Mouse (Mus musculus): ENCODE results near the gene Arvcf. TPM values are rescaled to one million over a fixed set of nuclear protein-coding genes. Genes with fewer than 3 reads are reported as not detected.

Arvcf gene
- polyA plus RNA-seq, 1 experiment from 2014 or later, result 13.8 TPM

DNA sequence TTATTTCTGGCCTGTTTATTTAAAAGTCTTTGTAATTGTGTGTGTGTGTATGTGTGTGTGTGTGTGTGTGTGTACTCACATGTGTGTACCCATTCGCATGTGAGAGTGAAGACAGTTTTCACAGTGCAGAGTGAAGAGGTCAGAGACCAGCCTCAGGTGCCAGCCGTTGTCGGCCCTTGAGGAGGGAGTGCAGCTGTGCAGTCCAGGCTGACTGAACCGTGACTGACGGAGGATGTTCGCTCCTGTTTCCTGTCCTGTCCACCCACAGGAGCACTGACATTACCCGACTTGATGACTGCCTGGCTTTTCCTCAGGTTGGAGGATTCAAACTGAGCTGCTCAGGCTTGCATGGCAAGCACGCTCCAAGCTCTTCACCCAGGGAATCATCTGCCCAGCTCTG is 15.0 kb downstream of the Arvcf start:
- whole genome bisulfite sequencing, result 82% methylated on average over 8 of the region's 8 CpGs
- Histone ChIP-seq H3K36me3 (ENCODE audit: control insufficient read depth, insufficient read depth, low read length) (no peaks in the 10 kb centered on the region), H3K4me1 (replicated peaks; ENCODE audit: control insufficient read depth, insufficient read depth, low read length) (no peaks in the 10 kb centered on the region), H3K9ac (ENCODE audit: low read depth, low read length) (no peak overlapping the region), H3K9me3 (ENCODE audit: control insufficient read depth, low read length) (no peaks in the 10 kb centered on the region), H3K4me2 (no peak overlapping the region), H3K27ac (ENCODE audit: low read depth, low read length) (no peak overlapping the region), H3K4me3 (ENCODE audit: low read depth, low read length) (no peak overlapping the region), H3K27me3 (replicated peaks; ENCODE audit: control insufficient read depth, insufficient read depth, low read length) (no peaks in the 10 kb centered on the region)
- ATAC-seq (replicated peaks; ENCODE audit: low FRiP score), result no peak
- DNase-seq (ENCODE audit: low spot score), result no peak

DNA sequence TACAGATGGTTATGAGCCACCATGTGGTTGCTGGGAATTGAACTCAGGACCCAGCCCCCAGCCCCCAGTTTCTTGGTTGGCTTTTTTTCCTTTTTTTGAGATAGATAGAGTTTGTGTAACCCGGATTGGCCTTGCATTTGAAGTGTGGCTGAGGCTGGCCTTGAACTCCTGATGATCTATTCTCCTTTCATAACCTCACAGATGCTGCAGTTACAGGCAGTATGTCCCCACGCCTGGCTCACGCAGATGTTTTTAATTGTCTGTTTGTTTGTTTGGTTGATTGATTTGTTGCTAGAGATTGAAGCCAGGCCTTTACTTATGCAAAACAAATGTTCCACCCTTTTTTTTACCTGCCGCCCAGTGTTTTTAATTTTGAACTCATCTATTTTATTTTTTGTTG is 18.9 kb downstream of the Arvcf start:
- 85% methylated on average over 4 of the region's 4 CpGs for WGBS
- Histone ChIP-seq H3K4me1 (replicated peaks; ENCODE audit: control insufficient read depth, insufficient read depth, low read length) (peaks cover 8% of the 10 kb centered on the region), H3K9ac (ENCODE audit: low read depth, low read length) (no peak overlapping the region), H3K27ac (ENCODE audit: low read depth, low read length) (no peak overlapping the region), H3K9me3 (ENCODE audit: control insufficient read depth, low read length) (no peaks in the 10 kb centered on the region), H3K4me2 (no peak overlapping the region), H3K27me3 (replicated peaks; ENCODE audit: control insufficient read depth, insufficient read depth, low read length) (no peaks in the 10 kb centered on the region), H3K36me3 (ENCODE audit: control insufficient read depth, insufficient read depth, low read length) (no peaks in the 10 kb centered on the region), H3K4me3 (ENCODE audit: low read depth, low read length) (no peak overlapping the region)
- ATAC-seq (replicated peaks; ENCODE audit: low FRiP score) (no peak), DNase-seq (ENCODE audit: low spot score) (no peak)

DNA sequence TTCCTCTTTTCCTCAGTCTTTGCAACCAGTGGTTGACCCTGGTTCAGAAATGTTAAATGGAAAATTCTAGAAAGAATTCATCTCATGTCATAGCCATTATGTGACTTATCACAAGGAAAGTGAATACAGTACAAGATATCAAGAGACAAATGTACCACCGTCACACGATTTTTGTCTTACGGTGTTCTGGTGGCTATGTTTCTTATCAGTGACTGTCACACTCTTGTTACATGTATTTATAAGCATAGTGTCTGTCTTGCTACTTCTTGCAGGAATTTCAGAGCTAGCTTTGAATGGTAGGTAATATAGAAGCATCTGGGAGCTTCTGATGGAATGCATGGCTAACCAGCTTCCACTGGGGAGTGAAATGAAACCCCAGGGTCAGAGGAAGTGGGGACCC is 22.2 kb downstream of the Arvcf start:
- no peak overlapping the region for H3K9ac ChIP-seq (ENCODE audit: low read depth, low read length)
- H3K36me3 ChIP-seq (ENCODE audit: control insufficient read depth, insufficient read depth, low read length), result no peaks in the 10 kb centered on the region
- no peak overlapping the region for H3K4me3 ChIP-seq (ENCODE audit: low read depth, low read length)
- no peaks in the 10 kb centered on the region for H3K27me3 ChIP-seq (replicated peaks; ENCODE audit: control insufficient read depth, insufficient read depth, low read length)
- peak overlapping the region; percentile 6; the same call in 1 of the 2 replicates for H3K4me2 ChIP-seq
- DNase-seq (ENCODE audit: low spot score), result no peak
- peak; percentile 71 for ATAC-seq (replicated peaks; ENCODE audit: low FRiP score)
- H3K27ac ChIP-seq (ENCODE audit: low read depth, low read length), result no peak overlapping the region; the same call in 1 of the 2 replicates
- 54% methylated on average over 3 of the region's 3 CpGs for WGBS
- peaks cover 8% of the 10 kb centered on the region for H3K4me1 ChIP-seq (replicated peaks; ENCODE audit: control insufficient read depth, insufficient read depth, low read length)
- no peaks in the 10 kb centered on the region for H3K9me3 ChIP-seq (ENCODE audit: control insufficient read depth, low read length)

DNA sequence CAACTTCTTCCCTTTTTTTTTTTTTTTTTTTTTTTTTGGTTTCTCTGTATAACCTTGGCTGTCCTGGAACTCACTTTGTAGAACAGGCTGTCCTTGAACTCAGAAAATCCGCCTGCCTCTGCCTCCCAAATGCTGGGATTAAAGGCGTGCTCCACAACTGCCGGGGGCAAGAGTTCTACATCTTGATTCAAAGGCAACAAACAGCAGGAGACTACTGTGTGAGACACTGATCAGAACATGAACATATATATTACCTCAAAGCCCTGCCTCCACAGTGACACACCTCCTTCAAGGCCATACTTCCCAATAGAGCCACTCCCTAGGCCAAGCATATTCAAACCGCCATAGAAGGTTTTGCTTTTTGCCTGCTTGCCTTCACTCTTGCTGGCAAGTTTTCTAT is 25.6 kb downstream of the Arvcf start:
- WGBS, result 84% methylated on average over 4 of the region's 4 CpGs

DNA sequence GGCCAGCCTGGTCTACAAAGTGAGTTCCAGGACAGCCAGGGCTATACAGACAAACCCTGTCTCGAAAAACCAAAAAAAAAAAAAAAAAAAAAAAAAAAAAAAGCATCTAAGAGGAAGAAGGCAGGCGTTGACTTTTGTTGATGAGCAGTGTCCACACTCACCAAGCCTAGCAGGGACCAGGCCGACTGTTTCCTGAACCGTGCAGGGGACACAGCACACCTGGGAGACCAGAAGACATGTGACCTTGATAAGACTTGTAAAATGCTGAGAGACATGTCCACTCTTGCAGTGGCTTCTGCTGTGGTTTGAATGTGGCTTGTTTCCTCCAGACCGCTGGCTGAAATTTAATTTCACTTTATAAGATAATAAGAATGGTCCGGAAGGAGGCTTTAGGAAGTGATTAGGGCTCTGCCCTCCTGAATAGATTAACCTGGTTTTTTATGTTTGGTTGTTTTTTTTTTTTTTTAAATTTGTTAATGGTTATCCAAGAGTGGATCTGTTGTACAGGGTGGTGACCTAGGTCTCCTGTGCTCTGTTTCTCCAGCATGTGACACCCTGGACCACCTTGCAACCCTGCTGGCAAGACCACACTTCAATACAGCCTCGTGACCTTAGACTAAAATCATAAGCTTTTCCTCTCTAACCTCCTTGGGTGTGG is 28.4 kb downstream of the Arvcf start:
- H3K9ac ChIP-seq (ENCODE audit: low read depth, low read length), result no peak overlapping the region
- ATAC-seq (replicated peaks; ENCODE audit: low FRiP score) (0 out of 2 replicates have a peak, but pooled peaks have one; percentile 29), DNase-seq (ENCODE audit: low spot score) (no peak)
- peaks cover 14% of the 10 kb centered on the region for H3K4me1 ChIP-seq (replicated peaks; ENCODE audit: control insufficient read depth, insufficient read depth, low read length)
- no peaks in the 10 kb centered on the region for H3K36me3 ChIP-seq (ENCODE audit: control insufficient read depth, insufficient read depth, low read length)
- H3K4me2 ChIP-seq, result no peak overlapping the region
- 54% methylated on average over 7 of the region's 7 CpGs for WGBS
- no peak overlapping the region for H3K4me3 ChIP-seq (ENCODE audit: low read depth, low read length)
- peak overlapping the region; percentile 28; the same call in 1 of the 2 replicates for H3K27ac ChIP-seq (ENCODE audit: low read depth, low read length)
- no peaks in the 10 kb centered on the region for H3K9me3 ChIP-seq (ENCODE audit: control insufficient read depth, low read length)
- no peaks in the 10 kb centered on the region for H3K27me3 ChIP-seq (replicated peaks; ENCODE audit: control insufficient read depth, insufficient read depth, low read length)

More for the DNA sequence above, 25.6 kb downstream of the Arvcf start:
- Histone ChIP-seq H3K27me3 (replicated peaks; ENCODE audit: control insufficient read depth, insufficient read depth, low read length) (no peaks in the 10 kb centered on the region), H3K9ac (ENCODE audit: low read depth, low read length) (no peak overlapping the region), H3K4me1 (replicated peaks; ENCODE audit: control insufficient read depth, insufficient read depth, low read length) (peaks cover 22% of the 10 kb centered on the region), H3K36me3 (ENCODE audit: control insufficient read depth, insufficient read depth, low read length) (no peaks in the 10 kb centered on the region), H3K9me3 (ENCODE audit: control insufficient read depth, low read length) (no peaks in the 10 kb centered on the region), H3K4me3 (ENCODE audit: low read depth, low read length) (no peak overlapping the region), H3K27ac (ENCODE audit: low read depth, low read length) (no peak overlapping the region), H3K4me2 (no peak overlapping the region)
- ATAC-seq (replicated peaks; ENCODE audit: low FRiP score), result no peak
- no peak for DNase-seq (ENCODE audit: low spot score)

DNA sequence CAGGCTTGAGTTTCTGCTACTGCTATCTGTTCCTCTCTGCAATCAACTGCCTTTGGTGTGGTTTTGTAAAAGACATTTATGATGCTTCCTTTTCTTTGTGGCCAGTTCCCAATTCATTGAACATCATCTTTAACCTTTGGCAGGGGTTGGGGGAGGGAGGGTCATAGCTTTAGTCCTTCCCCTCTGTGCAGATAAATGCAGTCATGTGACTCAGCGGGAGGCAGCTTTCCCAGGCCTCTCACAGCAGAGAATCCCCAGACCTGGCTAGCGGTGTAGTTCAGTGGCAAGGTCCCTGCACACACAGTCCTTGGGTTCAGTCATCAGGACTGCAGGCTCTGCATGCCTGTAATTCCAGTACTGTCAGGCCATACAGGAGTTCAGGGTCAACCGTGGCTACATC is 29.2 kb downstream of the Arvcf start:
- Histone ChIP-seq H3K9me3 (ENCODE audit: control insufficient read depth, low read length) (no peaks in the 10 kb centered on the region), H3K9ac (ENCODE audit: low read depth, low read length) (peak overlapping the region; percentile 45; the same call in 1 of the 2 replicates), H3K4me1 (replicated peaks; ENCODE audit: control insufficient read depth, insufficient read depth, low read length) (peaks cover 14% of the 10 kb centered on the region), H3K27ac (ENCODE audit: low read depth, low read length) (peak overlapping the region; percentile 28; the same call in 1 of the 2 replicates), H3K27me3 (replicated peaks; ENCODE audit: control insufficient read depth, insufficient read depth, low read length) (no peaks in the 10 kb centered on the region), H3K4me3 (ENCODE audit: low read depth, low read length) (no peak overlapping the region), H3K4me2 (no peak overlapping the region), H3K36me3 (ENCODE audit: control insufficient read depth, insufficient read depth, low read length) (no peaks in the 10 kb centered on the region)
- DNase-seq (ENCODE audit: low spot score) (no peak), ATAC-seq (replicated peaks; ENCODE audit: low FRiP score) (peak; percentile 78)
- WGBS, result 19% methylated on average over 3 of the region's 3 CpGs

DNA sequence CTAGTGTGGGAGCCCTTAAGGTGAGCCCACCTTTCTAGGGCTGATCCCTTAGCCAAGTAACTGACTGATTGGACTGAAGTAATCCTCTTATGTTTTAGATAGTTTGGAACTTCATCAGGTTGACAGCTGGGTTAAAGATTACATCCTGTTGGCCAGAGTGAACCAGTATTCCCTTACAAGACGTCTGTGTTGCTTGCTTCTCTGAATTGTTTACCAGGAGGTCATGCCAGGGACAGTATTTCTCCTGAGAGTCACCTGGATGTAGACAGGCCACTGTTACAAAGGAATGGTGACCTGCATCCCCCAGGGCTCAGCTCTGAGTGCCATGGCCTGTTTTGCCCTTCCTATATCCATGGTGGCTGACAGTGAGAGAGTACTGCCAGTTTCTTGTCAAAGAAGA is 30.5 kb downstream of the Arvcf start:
- ATAC-seq (replicated peaks; ENCODE audit: low FRiP score) (no peak), DNase-seq (ENCODE audit: low spot score) (no peak)
- no peak overlapping the region for H3K27ac ChIP-seq (ENCODE audit: low read depth, low read length)
- no peaks in the 10 kb centered on the region for H3K36me3 ChIP-seq (ENCODE audit: control insufficient read depth, insufficient read depth, low read length)
- WGBS, result 41% methylated on average over 1 of the region's 1 CpGs
- peaks cover 16% of the 10 kb centered on the region for H3K4me1 ChIP-seq (replicated peaks; ENCODE audit: control insufficient read depth, insufficient read depth, low read length)
- H3K4me2 ChIP-seq, result no peak overlapping the region
- no peaks in the 10 kb centered on the region for H3K27me3 ChIP-seq (replicated peaks; ENCODE audit: control insufficient read depth, insufficient read depth, low read length)
- H3K4me3 ChIP-seq (ENCODE audit: low read depth, low read length), result no peak overlapping the region
- H3K9ac ChIP-seq (ENCODE audit: low read depth, low read length), result no peak overlapping the region
- H3K9me3 ChIP-seq (ENCODE audit: control insufficient read depth, low read length), result no peaks in the 10 kb centered on the region

DNA sequence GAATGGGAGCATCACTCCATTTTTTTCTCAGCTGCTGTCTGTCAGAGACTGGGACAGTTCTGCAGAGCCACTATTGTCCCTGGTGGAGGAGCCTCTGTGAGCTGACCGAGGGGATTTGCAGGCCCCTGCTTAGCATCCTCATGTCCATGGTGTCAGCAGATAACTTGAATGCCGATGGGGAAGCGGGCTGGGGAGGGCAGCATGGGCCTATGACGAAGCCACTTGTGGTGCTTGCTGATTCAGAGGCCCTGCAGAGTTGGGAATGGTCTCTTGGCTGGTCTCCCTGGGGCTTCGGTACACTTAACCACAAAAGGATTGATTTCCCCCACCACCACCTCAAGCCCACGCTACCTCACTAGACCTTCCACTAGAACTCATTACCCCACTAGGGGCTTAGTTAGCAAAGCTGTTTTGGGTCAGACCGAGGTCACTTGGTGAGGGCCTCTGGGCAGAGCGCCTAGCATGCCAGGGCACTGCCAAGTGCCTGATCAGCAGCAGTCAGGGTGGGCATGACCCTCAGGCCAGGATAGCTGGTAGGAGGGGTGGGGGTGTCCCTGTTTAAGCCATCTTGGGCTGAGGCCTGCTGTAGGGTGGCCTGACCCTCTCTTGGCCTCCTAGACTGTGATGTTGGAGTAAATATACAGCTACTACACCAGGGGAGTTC is 31.5 kb downstream of the Arvcf start:
- Histone ChIP-seq H3K36me3 (ENCODE audit: control insufficient read depth, insufficient read depth, low read length) (no peaks in the 10 kb centered on the region), H3K27ac (ENCODE audit: low read depth, low read length) (no peak overlapping the region), H3K4me3 (ENCODE audit: low read depth, low read length) (no peak overlapping the region), H3K4me1 (replicated peaks; ENCODE audit: control insufficient read depth, insufficient read depth, low read length) (peaks cover 17% of the 10 kb centered on the region), H3K4me2 (no peak overlapping the region), H3K9me3 (ENCODE audit: control insufficient read depth, low read length) (no peaks in the 10 kb centered on the region), H3K27me3 (replicated peaks; ENCODE audit: control insufficient read depth, insufficient read depth, low read length) (no peaks in the 10 kb centered on the region), H3K9ac (ENCODE audit: low read depth, low read length) (no peak overlapping the region)
- DNase-seq (ENCODE audit: low spot score) (no peak), ATAC-seq (replicated peaks; ENCODE audit: low FRiP score) (no peak)
- 75% methylated on average over 8 of the region's 8 CpGs for WGBS

All from liver, embryonic 11.5 days (tissue).